In genomic region chr12:29698976-29699375, GRCm38 (mm10) we compare ENCODE assay signal across 12 mouse cellular contexts.
DNase-seq lines count a peak whose midpoint lies in the region; ATAC-seq lines count a peak whose summit lies in the region.
"Had no signal": no experiment of that assay in that cellular context is flagged by ENCODE, and none has a peak within 500 bp of the region (broad histone marks: within the 10 kb centered on the region; RNA-seq: fewer than 3 reads in every experiment).

No protein-coding gene starts in this region.

- 28% methylated on average over 10 of the region's 10 CpGs for WGBS in heart, embryonic 13.5 days
- WGBS in heart, embryonic 11.5 days (ENCODE audit: insufficient replicate concordance): 44% methylated on average over 10 of the region's 10 CpGs
- WGBS in embryonic facial prominence, embryonic 14.5 days: 42% methylated on average over 10 of the region's 10 CpGs
- WGBS in hindbrain, embryonic 12.5 days: 20% methylated on average over 10 of the region's 10 CpGs
- 14% methylated on average over 10 of the region's 10 CpGs for WGBS in neural tube, embryonic 12.5 days

- peak overlapping the region; percentile 22; the same call in 1 of the 2 replicates for H3K4me2 ChIP-seq in heart, embryonic 13.5 days
- no peak overlapping the region for H3K4me2 ChIP-seq in heart, embryonic 11.5 days
- H3K4me2 ChIP-seq in embryonic facial prominence, embryonic 14.5 days (ENCODE audit: low read depth, low read length): no peak overlapping the region
- 0 out of 2 replicates have a peak overlapping the region, but pooled peaks have one; percentile 1 for H3K4me2 ChIP-seq in hindbrain, embryonic 12.5 days (replicated peaks)
- peak overlapping the region; percentile 10; the same call in 1 of the 2 replicates for H3K4me2 ChIP-seq in neural tube, embryonic 12.5 days (replicated peaks)
- H3K4me2 ChIP-seq: embryonic facial prominence, embryonic 12.5 days; limb, embryonic 12.5 days had no signal

- H3K27ac ChIP-seq in heart, embryonic 13.5 days (replicated peaks): no peak overlapping the region
- no peak overlapping the region for H3K27ac ChIP-seq in heart, embryonic 11.5 days (ENCODE audit: low read depth, low read length)
- H3K27ac ChIP-seq in embryonic facial prominence, embryonic 14.5 days (replicated peaks; ENCODE audit: low read depth, low read length): no peak overlapping the region
- H3K27ac ChIP-seq in hindbrain, embryonic 12.5 days: peak overlapping the region; percentile 78
- H3K27ac ChIP-seq in neural tube, embryonic 12.5 days: peak overlapping the region; percentile 47; the same call in 1 of the 2 replicates
- H3K27ac ChIP-seq: embryonic facial prominence, embryonic 12.5 days had no signal

- H3K4me3 ChIP-seq in heart, embryonic 13.5 days: no peak overlapping the region
- H3K4me3 ChIP-seq in heart, embryonic 11.5 days (ENCODE audit: low read depth, low read length): no peak overlapping the region
- no peak overlapping the region for H3K4me3 ChIP-seq in embryonic facial prominence, embryonic 14.5 days (ENCODE audit: low read depth, low read length)
- H3K4me3 ChIP-seq in hindbrain, embryonic 12.5 days: no peak overlapping the region
- H3K4me3 ChIP-seq in neural tube, embryonic 12.5 days: no peak overlapping the region
- H3K4me3 ChIP-seq: embryonic facial prominence, embryonic 12.5 days; limb, embryonic 12.5 days had no signal

- no peak for ATAC-seq in heart, embryonic 13.5 days (ENCODE audit: extremely low read depth, insufficient number of reproducible peaks, low FRiP score, low TSS enrichment)
- ATAC-seq in heart, embryonic 11.5 days (replicated peaks; ENCODE audit: insufficient number of reproducible peaks, low FRiP score, low TSS enrichment): no peak
- ATAC-seq in embryonic facial prominence, embryonic 14.5 days (ENCODE audit: low read depth): peak; percentile 45; the same call in 1 of the 2 replicates
- ATAC-seq in hindbrain, embryonic 12.5 days (ENCODE audit: low FRiP score): peak; percentile 8; the same call in 1 of the 2 replicates
- peak; percentile 35 for ATAC-seq in neural tube, embryonic 12.5 days (ENCODE audit: low FRiP score, low read depth)
- ATAC-seq: CD4-positive, CD25-positive, alpha-beta regulatory T cell, adult 4 months had no signal

- no peaks in the 10 kb centered on the region for H3K36me3 ChIP-seq in heart, embryonic 13.5 days
- H3K36me3 ChIP-seq in heart, embryonic 11.5 days (ENCODE audit: control insufficient read depth, insufficient read depth, low read length): no peaks in the 10 kb centered on the region
- H3K36me3 ChIP-seq in embryonic facial prominence, embryonic 14.5 days (ENCODE audit: control insufficient read depth, insufficient read depth, low read length): no peaks in the 10 kb centered on the region
- H3K36me3 ChIP-seq in hindbrain, embryonic 12.5 days: no peaks in the 10 kb centered on the region
- H3K36me3 ChIP-seq in neural tube, embryonic 12.5 days: no peaks in the 10 kb centered on the region
- H3K36me3 ChIP-seq: embryonic facial prominence, embryonic 12.5 days; limb, embryonic 12.5 days had no signal

- peak; percentile 80 for DNase-seq in embryonic facial prominence, embryonic 14.5 days (ENCODE audit: low spot score)
- DNase-seq in kidney, adult 18-20 months: no peak
- no peak for DNase-seq in right cerebral cortex, postnatal 36 days (ENCODE audit: low spot score in 2 of 2)
- no peak for DNase-seq in testis, postnatal 10 days (ENCODE audit: low spot score)
- DNase-seq: lung, postnatal 14 days had no signal

- 0 out of 2 replicates have a peak overlapping the region, but pooled peaks have one; percentile 24 for H3K9ac ChIP-seq in heart, embryonic 13.5 days
- no peak overlapping the region for H3K9ac ChIP-seq in heart, embryonic 11.5 days (ENCODE audit: low read depth, low read length)
- H3K9ac ChIP-seq in embryonic facial prominence, embryonic 14.5 days (ENCODE audit: low read depth, low read length): no peak overlapping the region
- H3K9ac ChIP-seq in hindbrain, embryonic 12.5 days: no peak overlapping the region
- H3K9ac ChIP-seq in neural tube, embryonic 12.5 days: no peak overlapping the region
- H3K9ac ChIP-seq: embryonic facial prominence, embryonic 12.5 days; limb, embryonic 12.5 days had no signal

- peaks cover 68% of the 10 kb centered on the region for H3K4me1 ChIP-seq in heart, embryonic 13.5 days
- H3K4me1 ChIP-seq in heart, embryonic 11.5 days (ENCODE audit: control insufficient read depth, insufficient read depth, low read length): peaks cover 29% of the 10 kb centered on the region
- peaks cover 28% of the 10 kb centered on the region for H3K4me1 ChIP-seq in embryonic facial prominence, embryonic 14.5 days (ENCODE audit: control insufficient read depth, insufficient read depth, low read length)
- peaks cover 64% of the 10 kb centered on the region for H3K4me1 ChIP-seq in hindbrain, embryonic 12.5 days
- peaks cover 65% of the 10 kb centered on the region for H3K4me1 ChIP-seq in neural tube, embryonic 12.5 days

- H3K27me3 ChIP-seq in heart, embryonic 13.5 days (replicated peaks): no peaks in the 10 kb centered on the region
- peaks cover 2% of the 10 kb centered on the region; the same call in 1 of the 2 replicates for H3K27me3 ChIP-seq in heart, embryonic 11.5 days (ENCODE audit: control insufficient read depth, insufficient read depth, low read length)
- H3K27me3 ChIP-seq in embryonic facial prominence, embryonic 14.5 days (replicated peaks; ENCODE audit: control insufficient read depth, insufficient read depth, low read length): no peaks in the 10 kb centered on the region
- no peaks in the 10 kb centered on the region for H3K27me3 ChIP-seq in hindbrain, embryonic 12.5 days
- no peaks in the 10 kb centered on the region for H3K27me3 ChIP-seq in neural tube, embryonic 12.5 days (replicated peaks)
- H3K27me3 ChIP-seq: embryonic facial prominence, embryonic 12.5 days; limb, embryonic 12.5 days had no signal

- no peaks in the 10 kb centered on the region for H3K9me3 ChIP-seq in heart, embryonic 13.5 days
- H3K9me3 ChIP-seq in heart, embryonic 11.5 days (replicated peaks; ENCODE audit: control insufficient read depth, low read length): no peaks in the 10 kb centered on the region
- H3K9me3 ChIP-seq in embryonic facial prominence, embryonic 14.5 days (ENCODE audit: control insufficient read depth, low read length): no peaks in the 10 kb centered on the region
- H3K9me3 ChIP-seq in hindbrain, embryonic 12.5 days (replicated peaks): no peaks in the 10 kb centered on the region
- no peaks in the 10 kb centered on the region for H3K9me3 ChIP-seq in neural tube, embryonic 12.5 days
- H3K9me3 ChIP-seq: embryonic facial prominence, embryonic 12.5 days; limb, embryonic 12.5 days had no signal

Comparison
In these comparisons a context has a peak if more than half of its experiments do, and no peak if none do; other contexts are left out.
1. H3K4me2 ChIP-seq: peak in heart, embryonic 13.5 days (single experiment), hindbrain, embryonic 12.5 days (single experiment) and neural tube, embryonic 12.5 days (single experiment); none in heart, embryonic 11.5 days (single experiment) and embryonic facial prominence, embryonic 14.5 days (single experiment).
2. ATAC-seq: peak in embryonic facial prominence, embryonic 14.5 days (single experiment), hindbrain, embryonic 12.5 days (single experiment) and neural tube, embryonic 12.5 days (single experiment); none in heart, embryonic 13.5 days (single experiment) and heart, embryonic 11.5 days (single experiment).
3. H3K27ac ChIP-seq: peak in hindbrain, embryonic 12.5 days (single experiment) and neural tube, embryonic 12.5 days (single experiment); none in heart, embryonic 13.5 days (single experiment), heart, embryonic 11.5 days (single experiment) and embryonic facial prominence, embryonic 14.5 days (single experiment).